Mouse (Mus musculus) heart, adult 2 months (tissue): ENCODE data around the gene Tap2. TPM values are rescaled to one million over a fixed set of nuclear protein-coding genes. Genes with fewer than 3 reads are reported as not detected.
A peak's percentile ranks its signal among the peaks of the same experiment; 100 is the strongest.

ENCODE experiments used
- DNase-seq, 2 experiments: peaks; one replicate each; pipeline ENCODE4 v3.0.0; 2021
- H3K27ac ChIP-seq: fragments of 200-600 bp; 2 replicates; pipeline ENCODE4 v1.8.1; 2022
- H3K27me3 ChIP-seq: fragments of 200-500 bp; 2 replicates; pipeline ENCODE4 v1.6.1; 2012; ENCODE audit warnings: mild to moderate bottlenecking, low read length, inconsistent platforms, mixed read lengths; ENCODE audit not compliant: control insufficient read depth, insufficient read depth
- H3K36me3 ChIP-seq: fragments of 200-500 bp; 2 replicates; pipeline ENCODE4 v1.6.1; 2012; ENCODE audit warnings: low read length, inconsistent platforms; ENCODE audit not compliant: control insufficient read depth, insufficient read depth
- H3K4me1 ChIP-seq: fragments of 200-500 bp; 2 replicates; pipeline ENCODE4 v1.6.1; 2011; ENCODE audit warnings: low read length; ENCODE audit not compliant: control insufficient read depth, insufficient read depth
- H3K4me3 ChIP-seq: fragments of 200-600 bp; 2 replicates; pipeline ENCODE4 v1.8.1; 2022
- H3K79me2 ChIP-seq: fragments of 200-500 bp; replicated peaks from 2 replicates; pipeline ENCODE4 v1.6.1; 2012; ENCODE audit warnings: mild to moderate bottlenecking, inconsistent platforms, low read length, moderate library complexity, mixed read lengths; ENCODE audit not compliant: control insufficient read depth, insufficient read depth
- H3K9ac ChIP-seq: fragments of 200-500 bp; 2 replicates; pipeline ENCODE4 v1.6.1; 2012; ENCODE audit warnings: low read depth, mild to moderate bottlenecking, control low read depth, inconsistent platforms, low read length, mixed read lengths
- CTCF ChIP-seq: fragments of 200-600 bp; IDR thresholded peaks from 2 replicates; pipeline ENCODE4 v1.8.1; 2022; ENCODE audit warnings: antibody characterized with exemption, mild to moderate bottlenecking, moderate library complexity
- EP300 ChIP-seq: fragments of 200-500 bp; IDR thresholded peaks from 2 replicates; pipeline ENCODE4 v1.6.1; 2011; ENCODE audit warnings: low read depth, low read length, control low read depth; ENCODE audit not compliant: insufficient read depth
- POLR2A ChIP-seq: fragments of 200-500 bp; IDR thresholded peaks from 2 replicates; pipeline ENCODE4 v1.6.1; 2011; ENCODE audit warnings: mild to moderate bottlenecking, low read depth, low read length, control low read depth; ENCODE audit not compliant: insufficient read depth
- WGBS: fragments of 180-500 bp; shearing (Covaris S2); methylation state at CpG from one replicate; pipeline ENCODE4 v1.1.7; 2018; 5-methylcytosine and 5-hydroxymethylcytosine counted together
- intact Hi-C: fragments of 180-260 bp; cut with DNase I; formaldehyde crosslinking; loops from one replicate; pipeline ENCODE4 v1.15.1; 2025
- polyA plus RNA-seq: library from polyadenylated mRNA; depleted of rRNA; stranded (reverse); fragments of >200 nt; gene quantifications from 2 replicates; pipeline ENCODE4 v1.2.3, GENCODE M21; 2012
- total RNA-seq, 2 experiments: library from RNA; stranded (reverse); gene quantifications; 2 replicates each; pipeline ENCODE4 v1.2.3; 2021

Tap2 gene
- total and polyA plus RNA-seq, 3 experiments, result 26.1 to 31.2 (median 26.5) TPM

DNA sequence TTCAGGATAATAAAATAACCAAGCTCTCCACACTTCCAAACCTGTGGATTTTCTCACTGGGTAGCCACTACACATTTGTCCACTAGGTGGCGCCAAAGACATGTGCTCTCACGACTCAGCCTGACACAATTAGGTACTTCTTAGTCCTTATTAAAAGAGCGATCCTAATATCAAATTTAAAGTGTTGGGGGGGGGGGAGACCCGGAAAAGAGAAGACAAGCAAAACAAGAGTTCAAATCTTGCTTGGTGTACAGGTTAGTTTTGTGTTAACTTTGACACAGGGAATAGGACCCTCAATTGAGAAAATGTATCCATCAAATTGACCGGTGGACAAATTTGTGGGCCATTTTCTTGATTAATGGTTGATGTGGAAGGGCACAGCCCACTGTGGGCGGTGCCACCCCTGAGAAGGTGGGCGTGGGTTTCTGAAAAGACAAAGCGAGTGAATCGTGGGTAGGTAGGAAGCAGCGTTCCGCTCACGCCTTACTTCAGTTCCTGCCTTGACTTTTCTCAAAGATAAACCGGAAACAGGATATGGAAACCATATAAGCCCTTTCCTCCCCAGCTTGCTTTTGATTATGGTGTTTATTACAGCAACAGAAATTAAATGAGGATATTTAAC lies 32.3 kb upstream of the Tap2 start:
- peak; percentile 80 to 84 for DNase-seq
- TF ChIP-seq CTCF (peak; percentile 85), EP300 (no peak), POLR2A (no peak)
- no peaks in the 10 kb centered on the region for H3K27me3 ChIP-seq
- H3K9ac ChIP-seq, result no peak overlapping the region
- peak overlapping the region; percentile 37; the same call in 1 of the 2 replicates for H3K4me3 ChIP-seq
- no peaks in the 10 kb centered on the region for H3K36me3 ChIP-seq
- H3K79me2 ChIP-seq, result no peaks in the 10 kb centered on the region
- WGBS, result 21% methylated on average over 13 of the region's 13 CpGs
- peak overlapping the region; percentile 5; the same call in 1 of the 2 replicates for H3K27ac ChIP-seq
- intact Hi-C loops, result loop anchor here (1.0 to 2.0 kb wide), 4 partner anchors 33 to 178 kb away; no protein-coding TSS in a partner anchor
- no peaks in the 10 kb centered on the region for H3K4me1 ChIP-seq

DNA sequence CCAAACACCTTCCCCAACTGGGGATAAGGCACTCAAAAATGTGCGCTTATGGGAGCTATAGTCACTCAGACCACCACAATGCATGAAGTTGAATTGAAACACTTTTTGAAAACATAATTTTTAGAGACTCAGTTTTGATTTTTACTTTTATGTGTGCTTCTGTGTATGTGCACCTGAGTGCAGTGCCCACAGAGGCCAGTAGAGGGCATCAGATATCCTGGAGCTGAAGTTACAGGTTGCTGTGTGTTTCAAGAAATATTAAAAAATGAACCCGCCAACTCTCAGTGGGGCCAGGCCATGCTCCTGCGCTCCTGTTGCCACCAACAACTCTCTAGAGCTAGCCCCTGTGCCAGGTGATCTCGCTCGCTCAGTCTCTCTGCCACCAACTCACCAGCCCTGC lies 30.8 kb upstream of the Tap2 start:
- Histone ChIP-seq H3K9ac (no peak overlapping the region), H3K4me3 (no peak overlapping the region), H3K27me3 (no peaks in the 10 kb centered on the region), H3K36me3 (no peaks in the 10 kb centered on the region), H3K79me2 (no peaks in the 10 kb centered on the region), H3K27ac (no peak overlapping the region), H3K4me1 (no peaks in the 10 kb centered on the region)
- over 99% methylated on average over 5 of the region's 5 CpGs for WGBS
- intact Hi-C loops, result no loop called here
- no peak for DNase-seq
- TF ChIP-seq EP300 (no peak), CTCF (peak; percentile 39)

DNA sequence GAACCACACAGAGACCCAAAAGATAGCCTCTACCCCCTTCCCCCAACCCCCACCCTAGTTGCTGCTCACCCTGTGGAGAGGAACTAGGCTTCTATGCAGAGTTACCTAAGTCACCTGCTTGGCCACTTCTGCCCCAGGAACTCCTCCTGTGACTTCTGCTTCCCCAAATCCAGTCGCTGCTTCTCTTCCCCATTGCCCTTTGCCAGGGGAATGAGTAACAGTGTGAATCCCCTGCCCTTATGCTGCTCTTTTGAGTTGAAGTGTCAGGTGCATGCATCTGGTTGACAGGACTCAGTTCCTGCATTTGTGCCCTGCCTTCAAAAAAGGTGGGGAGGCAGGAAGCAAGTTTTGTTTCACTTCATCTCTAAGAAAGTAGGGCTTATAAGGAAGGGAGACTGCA lies 29.3 kb upstream of the Tap2 start:
- H3K36me3 ChIP-seq, result no peaks in the 10 kb centered on the region
- 53% methylated on average over 1 of the region's 1 CpGs for WGBS
- intact Hi-C loops, result no loop called here
- TF ChIP-seq POLR2A (no peak), EP300 (no peak), CTCF (no peak)
- H3K79me2 ChIP-seq, result no peaks in the 10 kb centered on the region
- H3K4me3 ChIP-seq, result no peak overlapping the region
- H3K9ac ChIP-seq, result no peak overlapping the region
- no peak overlapping the region for H3K27ac ChIP-seq
- DNase-seq, result no peak
- no peaks in the 10 kb centered on the region for H3K27me3 ChIP-seq
- H3K4me1 ChIP-seq, result no peaks in the 10 kb centered on the region

DNA sequence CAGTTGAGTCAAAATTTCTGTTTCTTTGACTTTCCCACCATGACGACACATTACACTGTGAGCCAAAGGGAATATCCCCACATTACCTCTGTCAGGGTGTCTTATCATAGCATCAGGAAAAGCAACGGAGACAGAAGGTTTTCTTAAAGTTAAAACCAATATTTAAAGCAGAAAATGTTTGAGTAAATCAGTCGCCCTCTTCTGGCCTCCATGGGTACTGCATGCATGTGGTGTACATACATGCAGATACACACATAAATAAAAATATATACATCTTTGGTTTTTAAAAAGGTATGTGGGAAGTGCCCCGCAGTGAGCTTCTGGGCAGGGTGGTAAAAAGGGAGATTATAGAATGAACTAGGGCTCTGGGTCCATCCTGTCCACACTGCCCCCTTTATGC lies 26.1 kb upstream of the Tap2 start:
- no peak overlapping the region for H3K9ac ChIP-seq
- H3K4me3 ChIP-seq, result no peak overlapping the region
- 68% methylated on average over 4 of the region's 4 CpGs for whole genome bisulfite sequencing
- TF ChIP-seq EP300, result no peak
- TF ChIP-seq CTCF, result peak; percentile 54
- no peak for TF ChIP-seq POLR2A
- intact Hi-C loops, result no loop called here
- no peak overlapping the region for H3K27ac ChIP-seq
- H3K36me3 ChIP-seq, result no peaks in the 10 kb centered on the region
- H3K79me2 ChIP-seq, result no peaks in the 10 kb centered on the region
- no peak for DNase-seq
- H3K27me3 ChIP-seq, result no peaks in the 10 kb centered on the region
- H3K4me1 ChIP-seq, result no peaks in the 10 kb centered on the region

DNA sequence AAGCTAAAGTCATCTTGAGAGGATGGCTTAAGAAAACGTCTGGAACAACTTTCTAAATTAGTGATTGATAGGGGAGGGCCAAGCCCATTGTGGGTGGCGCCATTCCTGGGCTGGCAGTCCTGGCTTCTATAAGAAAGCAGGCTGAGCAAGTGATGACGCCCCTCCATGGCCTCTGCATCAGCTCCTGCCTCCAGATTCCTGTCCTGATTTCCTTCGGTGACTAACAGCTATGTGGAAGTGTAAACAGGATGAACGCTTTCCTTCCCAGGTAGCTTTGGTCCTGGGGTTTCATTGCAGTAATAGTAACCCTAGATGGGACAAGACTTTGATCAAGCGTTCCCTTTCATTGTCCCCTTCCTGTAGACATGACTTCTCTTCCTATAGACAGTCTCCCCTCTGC lies 24.3 kb upstream of the Tap2 start:
- intact Hi-C loops, result no loop called here
- no peak for TF ChIP-seq POLR2A
- TF ChIP-seq CTCF, result no peak
- no peak for TF ChIP-seq EP300
- no peaks in the 10 kb centered on the region for H3K27me3 ChIP-seq
- no peak overlapping the region for H3K27ac ChIP-seq
- H3K4me3 ChIP-seq, result no peak overlapping the region
- no peaks in the 10 kb centered on the region for H3K79me2 ChIP-seq
- H3K36me3 ChIP-seq, result no peaks in the 10 kb centered on the region
- DNase-seq, result no peak
- H3K9ac ChIP-seq, result no peak overlapping the region
- 43% methylated on average over 6 of the region's 6 CpGs for WGBS
- no peaks in the 10 kb centered on the region for H3K4me1 ChIP-seq

DNA sequence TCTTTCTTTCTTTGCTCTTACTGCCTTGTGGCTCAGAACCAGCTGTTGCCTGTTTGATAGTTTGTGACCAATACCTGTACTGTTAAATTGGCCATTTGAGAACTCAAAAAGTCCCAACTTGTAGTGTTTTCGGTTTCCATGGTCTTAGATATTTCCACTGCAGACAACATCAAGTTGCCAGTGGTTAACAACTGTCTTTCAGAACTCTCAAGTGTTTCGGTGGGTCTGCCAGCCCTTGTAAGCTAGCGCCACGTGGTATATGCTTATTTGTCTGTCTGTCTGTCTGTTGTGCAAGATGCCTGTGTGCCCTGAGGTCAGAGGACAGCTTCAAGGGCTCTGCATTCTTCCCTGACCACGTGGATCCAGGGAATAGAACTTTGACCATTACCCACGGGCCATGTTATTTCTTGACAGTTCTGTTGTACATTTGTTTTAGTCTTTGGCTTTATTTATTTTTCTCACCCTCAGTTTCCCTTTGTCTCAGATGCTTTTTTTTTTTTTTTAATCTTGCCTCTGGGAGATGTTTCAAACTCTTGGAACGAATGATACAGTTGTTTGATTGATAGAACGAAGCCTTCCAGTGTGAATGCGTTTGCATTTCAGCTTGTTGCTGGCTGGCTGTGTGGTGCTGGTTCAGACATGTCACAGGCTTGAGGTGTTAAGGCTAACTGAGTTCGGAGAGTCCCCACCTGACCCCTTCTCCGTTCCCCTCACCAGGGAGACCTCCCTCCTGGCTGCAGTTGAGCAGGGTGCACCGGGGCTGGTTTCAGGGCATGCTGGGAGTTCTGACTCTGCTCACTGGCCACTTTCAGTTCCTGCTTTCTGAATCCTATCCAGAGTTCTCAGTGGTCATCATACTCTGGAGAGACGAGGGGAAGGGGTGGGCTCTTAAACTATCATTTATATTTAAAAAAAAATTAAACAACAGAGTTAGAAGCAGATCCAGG lies 23.1 kb upstream of the Tap2 start:
- no peak for DNase-seq
- no peaks in the 10 kb centered on the region for H3K4me1 ChIP-seq
- no peaks in the 10 kb centered on the region for H3K27me3 ChIP-seq
- no peak overlapping the region for H3K27ac ChIP-seq
- no peak overlapping the region for H3K9ac ChIP-seq
- intact Hi-C loops, result no loop called here
- 63% methylated on average over 13 of the region's 13 CpGs for WGBS
- no peaks in the 10 kb centered on the region for H3K79me2 ChIP-seq
- H3K36me3 ChIP-seq, result no peaks in the 10 kb centered on the region
- no peak overlapping the region for H3K4me3 ChIP-seq
- TF ChIP-seq CTCF (no peak), POLR2A (no peak), EP300 (no peak)
